Mouse (Mus musculus): ENCODE results near the gene Gm20388. TPM values are rescaled to one million over a fixed set of nuclear protein-coding genes. Genes with fewer than 3 reads are reported as not detected.
"Not testable (repeated sequence)": the region's sequence is repeated elsewhere in the genome, so short reads cannot be mapped to it uniquely, and the experiment has no call there.

Gene Gm20388
- polyA plus RNA-seq, 1 experiment from 2014 or later: not detected

- H3K9ac ChIP-seq (replicated peaks): no peak overlapping the region
- no peak overlapping the region for H3K27ac ChIP-seq (replicated peaks)
- no peaks in the 10 kb centered on the region for H3K27me3 ChIP-seq
- no peak for ATAC-seq (replicated peaks)
- H3K4me3 ChIP-seq: no peak overlapping the region
- WGBS: 87% methylated on average over 4 of the region's 4 CpGs
- H3K4me1 ChIP-seq: no peaks in the 10 kb centered on the region
- no peaks in the 10 kb centered on the region for H3K36me3 ChIP-seq
- H3K4me2 ChIP-seq (replicated peaks): no peak overlapping the region
- H3K9me3 ChIP-seq: no peaks in the 10 kb centered on the region
Observed at GRCm38 (mm10) chr8:120786753-120787152, 876.1 kb downstream of the Gm20388 start.

GRCm38 (mm10) chr8:120787631-120788030 lies 877.0 kb downstream of the Gm20388 start:
- no peaks in the 10 kb centered on the region for H3K27me3 ChIP-seq
- no peaks in the 10 kb centered on the region for H3K4me1 ChIP-seq
- no peaks in the 10 kb centered on the region for H3K36me3 ChIP-seq
- 43% methylated on average over 5 of the region's 5 CpGs for WGBS
- no peak overlapping the region for H3K27ac ChIP-seq (replicated peaks)
- H3K9me3 ChIP-seq: no peaks in the 10 kb centered on the region
- no peak overlapping the region for H3K4me2 ChIP-seq (replicated peaks)
- ATAC-seq (replicated peaks): no peak
- no peak overlapping the region for H3K4me3 ChIP-seq
- no peak overlapping the region for H3K9ac ChIP-seq (replicated peaks)

- no peak for ATAC-seq (replicated peaks)
- H3K36me3 ChIP-seq: no peaks in the 10 kb centered on the region
Observed at GRCm38 (mm10) chr8:120792710-120793109, 882.1 kb downstream of the Gm20388 start.

GRCm38 (mm10) chr8:120795944-120796635 lies 885.4 kb downstream of the Gm20388 start:
- peak; percentile 68; the same call in 1 of the 2 replicates for ATAC-seq (replicated peaks)
- H3K9me3 ChIP-seq: no peaks in the 10 kb centered on the region
- H3K27me3 ChIP-seq: no peaks in the 10 kb centered on the region; the same call in 1 of the 2 replicates
- 53% methylated on average over 9 of the region's 9 CpGs for WGBS
- H3K36me3 ChIP-seq: no peaks in the 10 kb centered on the region
- H3K4me2 ChIP-seq (replicated peaks): no peak overlapping the region
- H3K9ac ChIP-seq (replicated peaks): no peak overlapping the region
- peaks cover 2% of the 10 kb centered on the region; the same call in 1 of the 2 replicates for H3K4me1 ChIP-seq
- no peak overlapping the region for H3K4me3 ChIP-seq
- no peak overlapping the region for H3K27ac ChIP-seq (replicated peaks)

More at GRCm38 (mm10) chr8:120792710-120793109, 882.1 kb downstream of the Gm20388 start:
- Histone ChIP-seq H3K9ac (replicated peaks) (no peak overlapping the region), H3K4me3 (no peak overlapping the region), H3K4me2 (replicated peaks) (no peak overlapping the region), H3K4me1 (no peaks in the 10 kb centered on the region), H3K9me3 (no peaks in the 10 kb centered on the region), H3K27me3 (no peaks in the 10 kb centered on the region; the same call in 1 of the 2 replicates), H3K27ac (replicated peaks) (no peak overlapping the region)
- 83% methylated on average over 15 of the region's 15 CpGs for WGBS

GRCm38 (mm10) chr8:120797019-120797727 lies 886.5 kb downstream of the Gm20388 start:
- H3K9me3 ChIP-seq: no peaks in the 10 kb centered on the region
- ATAC-seq (replicated peaks): no peak
- H3K27ac ChIP-seq (replicated peaks): no peak overlapping the region
- 83% methylated on average over 9 of the region's 9 CpGs for WGBS
- no peak overlapping the region for H3K4me3 ChIP-seq
- H3K9ac ChIP-seq (replicated peaks): no peak overlapping the region
- no peaks in the 10 kb centered on the region for H3K36me3 ChIP-seq
- H3K27me3 ChIP-seq: no peaks in the 10 kb centered on the region; the same call in 1 of the 2 replicates
- H3K4me1 ChIP-seq: peaks cover 2% of the 10 kb centered on the region; the same call in 1 of the 2 replicates
- H3K4me2 ChIP-seq (replicated peaks): no peak overlapping the region

GRCm38 (mm10) chr8:120800308-120800865 lies 889.7 kb downstream of the Gm20388 start:
- no peak overlapping the region for H3K27ac ChIP-seq (replicated peaks)
- WGBS: 7% methylated on average over 17 of the region's 17 CpGs
- peak overlapping the region; percentile 29 for H3K4me2 ChIP-seq (replicated peaks)
- H3K27me3 ChIP-seq: no peaks in the 10 kb centered on the region; the same call in 1 of the 2 replicates
- H3K9ac ChIP-seq (replicated peaks): no peak overlapping the region
- H3K36me3 ChIP-seq: no peaks in the 10 kb centered on the region
- H3K4me3 ChIP-seq: no peak overlapping the region
- H3K9me3 ChIP-seq: no peaks in the 10 kb centered on the region
- H3K4me1 ChIP-seq: peaks cover 2% of the 10 kb centered on the region; the same call in 1 of the 2 replicates
- 0 out of 2 replicates have a peak, but pooled peaks have one; percentile 38 for ATAC-seq (replicated peaks)

- H3K4me1 ChIP-seq; H3K27me3 ChIP-seq; H3K9ac ChIP-seq (replicated peaks); H3K4me2 ChIP-seq (replicated peaks); H3K27ac ChIP-seq (replicated peaks); H3K36me3 ChIP-seq; H3K9me3 ChIP-seq; H3K4me3 ChIP-seq; ATAC-seq (replicated peaks): not testable (repeated sequence)
- WGBS: 40% methylated on average over 6 of the region's 6 CpGs
Observed at GRCm38 (mm10) chr8:120803661-120804375, 893.2 kb downstream of the Gm20388 start.

- no peak overlapping the region for H3K9ac ChIP-seq (replicated peaks)
- no peaks in the 10 kb centered on the region for H3K36me3 ChIP-seq
- 79% methylated on average over 3 of the region's 3 CpGs for WGBS
- H3K4me3 ChIP-seq: no peak overlapping the region
- H3K4me2 ChIP-seq (replicated peaks): no peak overlapping the region
- no peaks in the 10 kb centered on the region for H3K9me3 ChIP-seq
- no peaks in the 10 kb centered on the region for H3K27me3 ChIP-seq
- H3K4me1 ChIP-seq: peaks cover 2% of the 10 kb centered on the region; the same call in 1 of the 2 replicates
- no peak for ATAC-seq (replicated peaks)
- H3K27ac ChIP-seq (replicated peaks): no peak overlapping the region
Observed at GRCm38 (mm10) chr8:120804741-120805140, 894.1 kb downstream of the Gm20388 start.

GRCm38 (mm10) chr8:120806780-120807264 lies 896.2 kb downstream of the Gm20388 start:
- Histone ChIP-seq H3K4me2 (replicated peaks) (no peak overlapping the region), H3K27me3 (no peaks in the 10 kb centered on the region), H3K27ac (replicated peaks) (no peak overlapping the region), H3K4me1 (no peaks in the 10 kb centered on the region), H3K9me3 (no peaks in the 10 kb centered on the region), H3K9ac (replicated peaks) (no peak overlapping the region), H3K4me3 (no peak overlapping the region), H3K36me3 (no peaks in the 10 kb centered on the region)
- ATAC-seq (replicated peaks): no peak
- WGBS: 62% methylated on average over 12 of the region's 12 CpGs

- Histone ChIP-seq H3K36me3 (no peaks in the 10 kb centered on the region), H3K27ac (replicated peaks) (no peak overlapping the region), H3K9me3 (no peaks in the 10 kb centered on the region), H3K4me1 (no peaks in the 10 kb centered on the region), H3K27me3 (no peaks in the 10 kb centered on the region), H3K9ac (replicated peaks) (no peak overlapping the region), H3K4me3 (no peak overlapping the region), H3K4me2 (replicated peaks) (no peak overlapping the region)
- 62% methylated on average over 6 of the region's 6 CpGs for whole genome bisulfite sequencing
- ATAC-seq (replicated peaks): no peak
Observed at GRCm38 (mm10) chr8:120807719-120808118, 897.1 kb downstream of the Gm20388 start.

- Histone ChIP-seq H3K4me1 (no peaks in the 10 kb centered on the region), H3K27me3 (no peaks in the 10 kb centered on the region), H3K9me3 (no peaks in the 10 kb centered on the region), H3K4me3 (no peak overlapping the region), H3K9ac (replicated peaks) (no peak overlapping the region), H3K36me3 (no peaks in the 10 kb centered on the region), H3K27ac (replicated peaks) (no peak overlapping the region), H3K4me2 (replicated peaks) (no peak overlapping the region)
- 65% methylated on average over 7 of the region's 7 CpGs for WGBS
- ATAC-seq (replicated peaks): no peak
Observed at GRCm38 (mm10) chr8:120809050-120809449, 898.4 kb downstream of the Gm20388 start.

Data from forebrain, embryonic 15.5 days (tissue).